Mouse (Mus musculus) embryonic facial prominence, embryonic 14.5 days (tissue): Measurements from ENCODE around the gene Qsox2. TPM values are rescaled to one million over a fixed set of nuclear protein-coding genes. Genes with fewer than 3 reads are reported as not detected.
A peak's percentile ranks its signal among the peaks of the same experiment; 100 is the strongest.

Experiments
- ATAC-seq: fragments of 200-750 bp; cut with Nextera tagmentation; 2 replicates; pipeline ENCODE4 v1.8.0; 2017; ENCODE audit warnings: low read depth, moderate number of reproducible peaks, moderate TSS enrichment
- DNase-seq: peaks from one replicate; pipeline ENCODE4 v3.0.0-alpha.2; 2015; ENCODE audit warnings: low spot score
- H3K27ac ChIP-seq: fragments of 300-500 bp; sonication (generic); replicated peaks from 2 replicates; pipeline ENCODE4 v1.5.1; 2014; ENCODE audit warnings: low read depth, mild to moderate bottlenecking, low read length, moderate library complexity
- H3K27me3 ChIP-seq: fragments of 300-500 bp; sonication (generic); replicated peaks from 2 replicates; pipeline ENCODE4 v1.6.1; 2014; ENCODE audit warnings: low read length; ENCODE audit not compliant: control insufficient read depth, insufficient read depth
- H3K36me3 ChIP-seq: fragments of 300-500 bp; sonication (generic); 2 replicates; pipeline ENCODE4 v1.6.1; 2014; ENCODE audit warnings: low read length, mixed read lengths; ENCODE audit not compliant: control insufficient read depth, insufficient read depth
- H3K4me1 ChIP-seq: fragments of 300-500 bp; sonication (generic); 2 replicates; pipeline ENCODE4 v1.6.1; 2014; ENCODE audit warnings: antibody characterized with exemption, low read length; ENCODE audit not compliant: control insufficient read depth, insufficient read depth
- H3K4me2 ChIP-seq: fragments of 300-500 bp; sonication (generic); 2 replicates; pipeline ENCODE4 v1.6.1; 2014; ENCODE audit warnings: low read depth, mild to moderate bottlenecking, low read length, moderate library complexity, mixed read lengths
- H3K4me3 ChIP-seq: fragments of 300-500 bp; sonication (generic); 2 replicates; pipeline ENCODE4 v1.5.1; 2014; ENCODE audit warnings: low read depth, mild to moderate bottlenecking, low read length
- H3K9ac ChIP-seq: fragments of 300-500 bp; sonication (generic); 2 replicates; pipeline ENCODE4 v1.6.1; 2014; ENCODE audit warnings: low read depth, mild to moderate bottlenecking, low read length, moderate library complexity, mixed read lengths
- H3K9me3 ChIP-seq: fragments of 300-500 bp; sonication (generic); 2 replicates; pipeline ENCODE4 v1.6.1; 2016; ENCODE audit warnings: low read length; ENCODE audit not compliant: control insufficient read depth
- WGBS: fragments of 180-500 bp; shearing (Covaris S2); extraction: QIAGEN DNeasy Blood & Tissue Kit; methylation state at CpG from one replicate; pipeline ENCODE4 v1.1.7; 2014; 5-methylcytosine and 5-hydroxymethylcytosine counted together
- polyA plus RNA-seq: library from polyadenylated mRNA; unstranded; fragments of >200 nt; fragmentation: Nextera tagmentation; extraction: Ambion mirVana; gene quantifications from 2 replicates; pipeline ENCODE4 v1.2.1, GENCODE M21; 2014

The Qsox2 gene
- polyA plus RNA-seq, 1 experiment from 2014 or later, result 17.2 TPM

DNA sequence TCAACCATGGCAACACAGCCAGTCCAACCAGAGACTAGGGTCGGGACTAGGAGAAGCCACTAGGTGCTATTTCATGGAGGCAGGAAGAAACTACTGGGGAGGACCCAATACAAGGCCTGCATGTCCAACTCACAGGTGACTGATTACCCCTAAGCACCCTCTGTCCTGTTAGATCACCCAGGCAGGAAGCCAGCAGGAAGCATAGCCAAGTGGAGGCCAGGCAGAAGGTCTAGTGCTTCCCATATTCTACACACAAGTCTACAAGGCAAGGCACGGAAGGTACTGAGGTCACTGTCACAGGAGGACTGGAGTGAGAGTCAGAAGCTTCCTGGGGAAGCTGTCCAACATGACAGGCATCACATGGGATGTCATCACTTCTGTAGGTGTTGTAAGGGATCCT, 2.6 kb downstream of the Qsox2 start:
- Histone ChIP-seq H3K4me1 (peaks cover 8% of the 10 kb centered on the region; the same call in 1 of the 2 replicates), H3K36me3 (no peaks in the 10 kb centered on the region), H3K9me3 (no peaks in the 10 kb centered on the region), H3K4me2 (no peak overlapping the region), H3K27me3 (no peaks in the 10 kb centered on the region), H3K4me3 (no peak overlapping the region), H3K9ac (no peak overlapping the region), H3K27ac (no peak overlapping the region)
- DNase-seq (no peak), ATAC-seq (no peak)
- WGBS, result 83% methylated on average over 2 of the region's 2 CpGs

DNA sequence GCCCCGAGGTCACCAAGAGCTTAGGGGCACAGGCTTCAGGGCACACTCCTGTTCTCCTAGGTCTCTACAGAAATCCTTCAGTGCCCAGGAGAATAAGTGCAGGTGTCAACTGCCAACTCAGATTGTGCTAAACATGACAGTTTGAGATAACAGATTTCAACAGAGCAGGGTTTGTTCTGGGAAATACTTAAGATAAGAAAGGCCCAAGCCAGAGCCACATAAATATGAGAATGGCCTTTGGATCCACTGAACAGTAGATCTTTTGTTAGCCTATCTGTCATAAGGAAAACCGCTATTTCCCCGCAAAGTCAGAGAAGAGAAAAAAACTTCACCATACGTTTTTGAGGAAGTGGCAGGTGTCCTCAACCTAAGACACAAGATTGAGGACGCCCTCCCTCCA, 3.1 kb downstream of the Qsox2 start:
- Histone ChIP-seq H3K27me3 (no peaks in the 10 kb centered on the region), H3K9ac (no peak overlapping the region), H3K27ac (no peak overlapping the region), H3K4me1 (peaks cover 8% of the 10 kb centered on the region; the same call in 1 of the 2 replicates), H3K4me2 (no peak overlapping the region), H3K36me3 (no peaks in the 10 kb centered on the region), H3K9me3 (no peaks in the 10 kb centered on the region), H3K4me3 (no peak overlapping the region)
- WGBS, result 84% methylated on average over 5 of the region's 5 CpGs
- no peak for ATAC-seq
- no peak for DNase-seq

DNA sequence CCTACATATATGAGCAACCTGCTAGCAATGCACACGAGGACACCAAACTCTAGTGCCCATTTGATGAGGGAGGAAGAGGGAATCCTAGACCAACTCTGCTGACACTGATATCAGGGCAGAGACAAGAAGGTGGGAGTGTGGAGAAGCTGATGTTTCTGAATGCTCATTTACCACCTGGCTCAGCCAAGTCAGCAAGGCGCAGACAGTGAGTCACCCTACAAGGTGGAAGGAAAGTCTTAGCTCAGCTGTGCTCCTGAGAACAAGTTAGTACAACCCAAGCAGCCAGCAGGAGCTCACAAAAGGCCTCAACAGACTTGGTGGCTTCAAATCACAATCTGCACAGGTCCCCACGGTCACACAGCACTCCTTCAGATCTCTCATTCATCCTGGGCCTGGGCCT, 6.0 kb downstream of the Qsox2 start:
- ATAC-seq (no peak), DNase-seq (no peak)
- 85% methylated on average over 3 of the region's 3 CpGs for WGBS
- Histone ChIP-seq H3K36me3 (0 out of 2 replicates have a peak, but pooled peaks cover 4% of the 10 kb centered on the region), H3K9ac (no peak overlapping the region), H3K27me3 (no peaks in the 10 kb centered on the region), H3K4me2 (no peak overlapping the region), H3K9me3 (no peaks in the 10 kb centered on the region), H3K4me1 (peaks cover 6% of the 10 kb centered on the region; the same call in 1 of the 2 replicates), H3K4me3 (no peak overlapping the region), H3K27ac (no peak overlapping the region)

DNA sequence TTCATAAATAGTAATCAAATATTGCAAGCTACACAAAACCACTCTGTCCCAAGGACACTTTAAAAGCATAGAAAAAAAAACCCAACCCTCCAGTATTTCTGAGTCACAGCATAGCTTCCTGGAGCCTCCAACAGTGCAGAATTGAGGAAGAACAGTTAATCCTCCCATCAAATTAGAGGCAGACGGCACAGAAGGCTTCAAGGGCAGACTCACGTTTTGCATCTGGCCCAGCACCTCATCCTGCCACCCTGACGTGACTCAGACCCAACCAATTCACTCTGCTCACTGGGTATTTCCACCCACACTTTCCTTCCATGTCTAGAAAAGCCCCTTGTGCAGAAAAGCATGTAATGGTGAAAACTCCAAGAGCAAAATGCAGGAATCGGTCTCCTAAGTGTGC, 7.1 kb downstream of the Qsox2 start:
- no peak for DNase-seq
- H3K4me2 ChIP-seq, result no peak overlapping the region
- no peak overlapping the region for H3K4me3 ChIP-seq
- H3K4me1 ChIP-seq, result no peaks in the 10 kb centered on the region
- no peak overlapping the region for H3K27ac ChIP-seq
- ATAC-seq, result no peak
- no peak overlapping the region for H3K9ac ChIP-seq
- H3K27me3 ChIP-seq, result no peaks in the 10 kb centered on the region
- 0 out of 2 replicates have a peak, but pooled peaks cover 11% of the 10 kb centered on the region for H3K36me3 ChIP-seq
- no peaks in the 10 kb centered on the region for H3K9me3 ChIP-seq
- 51% methylated on average over 4 of the region's 4 CpGs for WGBS

DNA sequence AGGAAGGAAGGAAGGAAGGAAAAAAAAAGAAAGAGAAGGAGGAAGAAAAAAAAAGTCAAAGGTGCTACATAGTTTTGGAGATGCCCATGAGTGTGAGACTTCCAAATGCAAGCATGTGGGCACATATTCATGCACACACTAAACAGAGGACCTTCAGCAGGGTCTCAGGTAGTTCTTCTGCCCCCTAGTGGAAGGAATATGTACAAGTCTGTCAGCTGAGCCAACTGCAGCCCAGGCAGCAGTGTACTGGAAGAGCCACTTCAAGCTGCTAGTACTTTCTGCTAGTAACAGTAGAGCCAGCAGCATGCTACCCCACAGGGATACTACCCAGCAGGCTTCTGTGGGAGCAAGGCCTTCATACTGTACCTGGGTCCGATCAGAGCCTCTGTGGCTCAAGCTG, 9.5 kb downstream of the Qsox2 start:
- H3K27me3 ChIP-seq, result no peaks in the 10 kb centered on the region
- no peak overlapping the region for H3K4me3 ChIP-seq
- DNase-seq (peak; percentile 86), ATAC-seq (peak; percentile 79; the same call in 1 of the 2 replicates)
- H3K9ac ChIP-seq, result no peak overlapping the region
- no peak overlapping the region for H3K27ac ChIP-seq
- no peaks in the 10 kb centered on the region for H3K4me1 ChIP-seq
- no peak overlapping the region for H3K4me2 ChIP-seq
- H3K9me3 ChIP-seq, result no peaks in the 10 kb centered on the region
- H3K36me3 ChIP-seq, result peaks cover 16% of the 10 kb centered on the region; the same call in 1 of the 2 replicates
- 57% methylated on average over 1 of the region's 1 CpGs for WGBS

DNA sequence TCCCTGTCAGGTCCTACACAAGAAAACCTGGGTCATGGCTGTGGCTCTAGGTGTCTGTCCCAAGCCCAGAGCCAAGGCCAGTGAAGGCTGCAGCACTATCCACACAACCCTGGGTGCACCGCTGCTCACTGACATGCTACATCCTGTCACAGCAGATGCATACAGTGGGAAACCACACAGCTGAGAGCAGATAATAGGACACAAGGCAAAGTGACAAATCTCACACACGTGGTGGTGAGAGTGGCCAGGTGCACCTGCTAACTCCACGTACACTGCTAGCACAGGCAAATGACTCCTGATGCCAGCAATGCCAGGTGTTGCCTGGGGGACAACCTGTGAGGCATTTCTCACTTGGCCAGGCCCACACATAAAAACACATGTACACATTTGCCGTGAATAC, 12.1 kb downstream of the Qsox2 start:
- DNase-seq (no peak), ATAC-seq (no peak)
- no peak overlapping the region for H3K27ac ChIP-seq
- H3K36me3 ChIP-seq, result peaks cover 32% of the 10 kb centered on the region; the same call in 1 of the 2 replicates
- H3K4me1 ChIP-seq, result no peaks in the 10 kb centered on the region
- H3K4me2 ChIP-seq, result no peak overlapping the region
- 80% methylated on average over 4 of the region's 4 CpGs for WGBS
- H3K9ac ChIP-seq, result no peak overlapping the region
- H3K9me3 ChIP-seq, result no peaks in the 10 kb centered on the region
- H3K4me3 ChIP-seq, result no peak overlapping the region
- H3K27me3 ChIP-seq, result no peaks in the 10 kb centered on the region

DNA sequence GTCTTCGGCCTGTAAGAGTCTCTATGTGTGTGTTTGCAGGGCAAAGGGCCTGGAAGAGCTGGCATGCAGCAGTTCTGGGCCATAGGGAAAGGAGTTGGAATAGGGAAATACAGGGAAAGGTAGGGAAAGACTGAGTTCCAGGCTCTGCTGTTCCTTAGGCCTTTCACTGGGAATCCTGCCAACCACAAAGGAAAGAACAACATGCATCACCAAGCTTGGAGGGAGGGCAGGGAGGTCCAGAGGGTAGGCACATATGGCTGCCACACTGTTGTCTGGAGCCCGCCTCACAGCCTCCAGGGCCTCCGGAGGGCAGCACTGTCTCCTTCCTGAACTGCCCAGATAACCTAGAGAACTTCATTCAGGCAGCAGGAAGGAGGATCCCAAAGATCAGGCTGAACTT, 13.4 kb downstream of the Qsox2 start:
- 74% methylated on average over 3 of the region's 3 CpGs for WGBS
- no peaks in the 10 kb centered on the region for H3K4me1 ChIP-seq
- H3K27me3 ChIP-seq, result no peaks in the 10 kb centered on the region
- DNase-seq, result no peak
- no peak overlapping the region for H3K27ac ChIP-seq
- H3K9ac ChIP-seq, result no peak overlapping the region
- no peak overlapping the region for H3K4me3 ChIP-seq
- H3K4me2 ChIP-seq, result no peak overlapping the region
- H3K36me3 ChIP-seq, result peaks cover 43% of the 10 kb centered on the region
- H3K9me3 ChIP-seq, result no peaks in the 10 kb centered on the region
- ATAC-seq, result no peak

DNA sequence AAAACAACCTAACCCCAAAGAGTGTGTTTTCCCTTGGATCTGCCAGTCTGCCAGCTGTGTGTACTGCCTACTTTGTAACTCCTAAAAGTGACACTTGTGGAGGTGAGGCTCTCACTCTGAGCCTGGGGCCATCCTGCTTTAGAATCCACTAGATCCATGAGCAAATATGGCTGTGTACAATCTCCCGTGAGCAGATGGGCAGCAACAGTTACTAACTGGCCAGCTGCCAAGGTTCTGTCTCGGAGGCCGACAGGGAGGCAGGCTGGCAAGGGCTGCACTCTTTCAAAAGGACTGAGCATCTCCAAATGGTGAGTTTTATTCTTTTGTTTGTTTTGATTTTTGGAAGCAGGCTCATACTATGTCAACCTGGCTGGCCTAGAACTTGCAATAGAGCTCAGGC, 22.8 kb downstream of the Qsox2 start:
- 22% methylated on average over 3 of the region's 3 CpGs for WGBS
- H3K36me3 ChIP-seq, result peaks cover 71% of the 10 kb centered on the region
- no peaks in the 10 kb centered on the region for H3K9me3 ChIP-seq
- no peaks in the 10 kb centered on the region for H3K4me1 ChIP-seq
- no peak overlapping the region for H3K9ac ChIP-seq
- no peak overlapping the region for H3K4me3 ChIP-seq
- no peak overlapping the region for H3K4me2 ChIP-seq
- ATAC-seq (no peak), DNase-seq (peak; percentile 44)
- H3K27me3 ChIP-seq, result no peaks in the 10 kb centered on the region
- H3K27ac ChIP-seq, result no peak overlapping the region

DNA sequence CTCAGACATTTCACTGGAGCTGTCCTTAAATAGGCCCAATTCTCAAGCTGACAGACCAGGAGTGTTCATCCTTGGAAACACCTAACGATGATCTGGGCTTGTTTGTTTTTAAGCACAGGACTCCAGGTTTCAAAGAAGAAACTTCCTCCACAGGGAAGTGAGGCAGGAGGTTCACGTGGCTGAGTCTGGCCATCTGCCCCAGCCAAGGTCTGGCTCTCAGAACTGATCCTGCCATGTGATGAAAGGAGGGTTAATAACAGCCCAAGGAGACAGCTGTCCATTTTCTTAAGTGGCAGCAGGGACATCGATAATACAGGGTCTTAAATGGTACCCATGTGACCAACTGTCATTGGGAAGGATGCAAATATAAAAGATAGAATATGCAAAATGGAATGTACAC, 27.8 kb downstream of the Qsox2 start:
- H3K9ac ChIP-seq, result no peak overlapping the region
- no peaks in the 10 kb centered on the region for H3K9me3 ChIP-seq
- peaks cover 35% of the 10 kb centered on the region for H3K36me3 ChIP-seq
- no peak overlapping the region for H3K4me3 ChIP-seq
- H3K27me3 ChIP-seq, result peaks cover 35% of the 10 kb centered on the region
- ATAC-seq (no peak), DNase-seq (no peak)
- H3K4me1 ChIP-seq, result no peaks in the 10 kb centered on the region
- no peak overlapping the region for H3K4me2 ChIP-seq
- H3K27ac ChIP-seq, result no peak overlapping the region
- 82% methylated on average over 3 of the region's 3 CpGs for WGBS
